25 mouse cellular contexts compared by ENCODE assay signal in the genomic region with DNA sequence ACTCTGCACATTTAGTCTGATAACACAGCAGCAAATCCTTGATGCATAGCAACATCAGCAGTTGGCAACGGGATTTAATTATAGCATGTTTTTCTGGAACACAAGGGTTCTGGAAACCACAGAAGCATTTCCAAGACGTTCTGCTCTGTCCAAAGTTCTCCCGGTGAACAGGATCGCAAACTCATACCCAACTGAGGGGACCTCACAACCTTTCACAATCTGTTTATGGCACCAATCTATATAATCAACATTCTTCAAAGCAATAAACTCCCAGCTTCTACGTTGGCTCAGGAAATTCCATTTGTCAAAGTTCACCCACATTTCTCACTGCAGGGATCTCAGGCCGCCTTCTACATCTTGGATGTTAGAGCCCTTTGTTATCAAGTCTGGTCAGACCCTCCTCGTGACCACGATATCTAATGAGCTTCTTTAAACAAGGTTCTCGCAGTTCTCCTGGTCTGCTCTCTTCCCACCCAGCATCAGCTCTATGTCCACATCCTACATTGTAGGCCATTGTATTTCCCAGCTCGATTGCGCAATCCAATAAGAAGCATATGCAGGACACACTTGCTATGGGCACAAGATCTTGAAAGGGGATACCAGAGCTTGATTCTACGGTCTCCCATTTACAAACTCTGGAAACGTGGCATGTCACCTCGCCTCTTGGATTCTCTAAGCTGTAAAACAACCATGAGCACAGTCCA. TPM values are rescaled to one million over a fixed set of nuclear protein-coding genes. Genes with fewer than 3 reads are reported as not detected.
A peak's percentile ranks its signal among the peaks of the same experiment; 100 is the strongest.
DNase-seq lines count a peak whose midpoint lies in the region; ATAC-seq lines count a peak whose summit lies in the region.
"Had no signal": no experiment of that assay in that cellular context is flagged by ENCODE, and none has a peak within 500 bp of the region (broad histone marks: within the 10 kb centered on the region; RNA-seq: fewer than 3 reads in every experiment).

No protein-coding gene starts in this region.

- H3K27ac ChIP-seq in intestine, embryonic 15.5 days = peak overlapping the region; percentile 51; the same call in 1 of the 2 replicates
- H3K27ac ChIP-seq in forebrain, embryonic 12.5 days = no peak overlapping the region
- H3K27ac ChIP-seq: forebrain, embryonic 10.5 days; hindbrain, embryonic 10.5 days; hindbrain, embryonic 13.5 days had no signal

- peak; percentile 20; the same call in 1 of the 2 replicates for ATAC-seq in frontal cortex, adult (ENCODE audit: low TSS enrichment)
- ATAC-seq in intestine, embryonic 15.5 days = peak; percentile 90
- no peak for ATAC-seq in forebrain, embryonic 12.5 days (ENCODE audit: low FRiP score)
- ATAC-seq: forebrain, embryonic 14.5 days; forebrain, postnatal 0 days; hindbrain, embryonic 16.5 days had no signal

- H3K27me3 ChIP-seq in intestine, embryonic 15.5 days (replicated peaks) = no peaks in the 10 kb centered on the region
- H3K27me3 ChIP-seq in forebrain, embryonic 12.5 days = no peaks in the 10 kb centered on the region
- H3K27me3 ChIP-seq: CH12.LX; hindbrain, embryonic 13.5 days had no signal

- no peak for DNase-seq in frontal cortex, postnatal 14 days (ENCODE audit: low spot score in 2 of 2)
- DNase-seq in large intestine, adult 2 months (ENCODE audit: low read depth, low spot score) = peak; percentile 47
- DNase-seq in layer of hippocampus, adult 9-11 months = no peak
- DNase-seq in urinary bladder, adult 18-20 months (ENCODE audit: low spot score in 2 of 2) = no peak
- DNase-seq in layer of hippocampus, postnatal 36 days = no peak
- DNase-seq: adrenal gland, adult 8-10 months; adrenal gland, postnatal 25 days; cerebellum, adult 18-20 months; cerebellum, adult 9-10 months; cerebellum, postnatal 14 days; forebrain, postnatal 0 days; gastrocnemius, postnatal 10 days; gastrocnemius, postnatal 36 days had no signal

- no peaks in the 10 kb centered on the region for H3K36me3 ChIP-seq in intestine, embryonic 15.5 days
- H3K36me3 ChIP-seq in forebrain, embryonic 12.5 days (replicated peaks) = no peaks in the 10 kb centered on the region
- H3K36me3 ChIP-seq: forebrain, embryonic 10.5 days; G1E; hindbrain, embryonic 10.5 days; hindbrain, embryonic 13.5 days had no signal

- no peak overlapping the region for H3K4me2 ChIP-seq in intestine, embryonic 15.5 days (replicated peaks)
- no peak overlapping the region for H3K4me2 ChIP-seq in forebrain, embryonic 12.5 days
- H3K4me2 ChIP-seq: heart, embryonic 11.5 days; hindbrain, embryonic 13.5 days had no signal

- 57% methylated on average over 14 of the region's 14 CpGs for WGBS in intestine, embryonic 15.5 days
- 27% methylated on average over 14 of the region's 14 CpGs for WGBS in large intestine, adult 2 months
- WGBS in forebrain, embryonic 12.5 days = 91% methylated on average over 14 of the region's 14 CpGs

- H3K4me1 ChIP-seq in intestine, embryonic 15.5 days (replicated peaks) = no peaks in the 10 kb centered on the region
- no peaks in the 10 kb centered on the region for H3K4me1 ChIP-seq in forebrain, embryonic 12.5 days
- H3K4me1 ChIP-seq: forebrain, embryonic 10.5 days; hindbrain, embryonic 10.5 days; hindbrain, embryonic 13.5 days had no signal

- H3K9ac ChIP-seq in intestine, embryonic 15.5 days = no peak overlapping the region
- H3K9ac ChIP-seq in forebrain, embryonic 12.5 days = no peak overlapping the region
- H3K9ac ChIP-seq: forebrain, postnatal 0 days; hindbrain, embryonic 13.5 days had no signal

- no peaks in the 10 kb centered on the region for H3K9me3 ChIP-seq in intestine, embryonic 15.5 days
- no peaks in the 10 kb centered on the region for H3K9me3 ChIP-seq in forebrain, embryonic 12.5 days
- H3K9me3 ChIP-seq: forebrain, embryonic 10.5 days; hindbrain, embryonic 10.5 days; hindbrain, embryonic 13.5 days had no signal

- H3K4me3 ChIP-seq in intestine, embryonic 15.5 days (replicated peaks) = no peak overlapping the region
- H3K4me3 ChIP-seq in forebrain, embryonic 12.5 days (replicated peaks) = no peak overlapping the region
- H3K4me3 ChIP-seq: forebrain, embryonic 10.5 days; hindbrain, embryonic 10.5 days; hindbrain, embryonic 13.5 days had no signal

RNA-seq across cellular contexts. Expression of a gene that starts 26.6 kb away (rescaled TPM):
- polyA plus RNA-seq in intestine, embryonic 15.5 days (2015; fragmentation: Nextera tagmentation; extraction: Ambion mirVana) = 36.5 and 41.1 TPM in 2 replicates
- 1.7 and 5.3 TPM in 2 replicates for polyA plus RNA-seq in large intestine, adult 2 months (2012; rRNA removed)
- 4.7 and 4.8 TPM in 2 replicates for polyA plus RNA-seq in forebrain, embryonic 12.5 days (2016; fragmentation: Nextera tagmentation; extraction: Ambion mirVana)
- total RNA-seq in layer of hippocampus, postnatal 36 days (2021) = 1 to 10 TPM; 2.1 to 3.9 TPM
- total RNA-seq: CH12.LX; granulocyte monocyte progenitor cell, adult 5-6 weeks had no signal
- polyA plus RNA-seq: G1E had no signal
